Comparison of ENCODE assay signal across 13 mouse cellular contexts in genomic region chr13:53471411-53471810, GRCm38 (mm10). TPM values are rescaled to one million over a fixed set of nuclear protein-coding genes. Genes with fewer than 3 reads are reported as not detected.
DNase-seq lines count a peak whose midpoint lies in the region; ATAC-seq and TF ChIP-seq lines count a peak whose summit lies in the region.
"Had no signal": no experiment of that assay in that cellular context is flagged by ENCODE, and none has a peak within 500 bp of the region (broad histone marks: within the 10 kb centered on the region; RNA-seq: fewer than 3 reads in every experiment).

No protein-coding gene starts in this region.

- no peak overlapping the region for H3K4me2 ChIP-seq in forebrain, embryonic 12.5 days
- no peak overlapping the region for H3K4me2 ChIP-seq in forebrain, postnatal 0 days (ENCODE audit: low read depth)
- H3K4me2 ChIP-seq in lung, embryonic 14.5 days, result peak overlapping the region; percentile 96
- H3K4me2 ChIP-seq in hindbrain, embryonic 15.5 days, result peak overlapping the region; percentile 30
- H3K4me2 ChIP-seq in neural tube, embryonic 14.5 days (ENCODE audit: low read depth, low read length), result peak overlapping the region; percentile 60

- DNase-seq in forebrain, postnatal 0 days, result no peak
- DNase-seq in lung, embryonic 14.5 days, result no peak
- DNase-seq in lung, adult 18-20 months, result no peak
- DNase-seq in right cerebral cortex, postnatal 10 days (ENCODE audit: low spot score in 2 of 2), result no peak
- no peak for DNase-seq in cerebellum, adult 11-12 months
- DNase-seq: cerebellum, adult 9-10 months; kidney, adult 18-20 months; lung, adult 2 months had no signal

- no peaks in the 10 kb centered on the region for H3K9me3 ChIP-seq in forebrain, embryonic 12.5 days
- H3K9me3 ChIP-seq in forebrain, postnatal 0 days (ENCODE audit: low read length), result no peaks in the 10 kb centered on the region
- no peaks in the 10 kb centered on the region for H3K9me3 ChIP-seq in lung, embryonic 14.5 days (ENCODE audit: low read depth, low read length)
- H3K9me3 ChIP-seq in hindbrain, embryonic 15.5 days, result no peaks in the 10 kb centered on the region
- no peaks in the 10 kb centered on the region for H3K9me3 ChIP-seq in neural tube, embryonic 14.5 days (ENCODE audit: control insufficient read depth, low read length)

- 4% methylated on average over 6 of the region's 6 CpGs for WGBS in forebrain, embryonic 12.5 days
- WGBS in forebrain, postnatal 0 days, result 11% methylated on average over 6 of the region's 6 CpGs
- 16% methylated on average over 6 of the region's 6 CpGs for WGBS in lung, embryonic 14.5 days
- WGBS in hindbrain, embryonic 15.5 days, result 5% methylated on average over 6 of the region's 6 CpGs
- 7% methylated on average over 6 of the region's 6 CpGs for WGBS in neural tube, embryonic 14.5 days

- peak overlapping the region; percentile 48 for H3K4me3 ChIP-seq in forebrain, embryonic 12.5 days (replicated peaks)
- no peak overlapping the region for H3K4me3 ChIP-seq in forebrain, postnatal 0 days (ENCODE audit: low read depth, low read length)
- H3K4me3 ChIP-seq in lung, embryonic 14.5 days (ENCODE audit: low read depth, low read length), result peak overlapping the region; percentile 8; the same call in 1 of the 2 replicates
- peak overlapping the region; percentile 37 for H3K4me3 ChIP-seq in hindbrain, embryonic 15.5 days
- peak overlapping the region; percentile 35; the same call in 1 of the 2 replicates for H3K4me3 ChIP-seq in neural tube, embryonic 14.5 days (ENCODE audit: low read depth, low read length)
- H3K4me3 ChIP-seq: myocyte had no signal

- ATAC-seq in forebrain, embryonic 12.5 days (ENCODE audit: low FRiP score), result no peak
- ATAC-seq in forebrain, postnatal 0 days, result no peak
- no peak for ATAC-seq in lung, embryonic 14.5 days (ENCODE audit: insufficient read depth)
- ATAC-seq in hindbrain, embryonic 15.5 days (ENCODE audit: low FRiP score, low read depth), result no peak
- no peak for ATAC-seq in neural tube, embryonic 14.5 days (ENCODE audit: low read depth)

- H3K4me1 ChIP-seq in forebrain, embryonic 12.5 days, result peaks cover 28% of the 10 kb centered on the region
- H3K4me1 ChIP-seq in forebrain, postnatal 0 days (ENCODE audit: insufficient read depth), result no peaks in the 10 kb centered on the region
- H3K4me1 ChIP-seq in lung, embryonic 14.5 days (ENCODE audit: insufficient read depth), result no peaks in the 10 kb centered on the region
- H3K4me1 ChIP-seq in hindbrain, embryonic 15.5 days (replicated peaks), result peaks cover 27% of the 10 kb centered on the region
- H3K4me1 ChIP-seq in neural tube, embryonic 14.5 days (ENCODE audit: control insufficient read depth, insufficient read depth, low read length), result peaks cover 13% of the 10 kb centered on the region

- H3K27ac ChIP-seq in forebrain, embryonic 12.5 days, result no peak overlapping the region
- H3K27ac ChIP-seq in forebrain, postnatal 0 days (ENCODE audit: low read depth, low read length), result no peak overlapping the region
- no peak overlapping the region for H3K27ac ChIP-seq in lung, embryonic 14.5 days (ENCODE audit: low read depth)
- H3K27ac ChIP-seq in hindbrain, embryonic 15.5 days (replicated peaks), result no peak overlapping the region
- H3K27ac ChIP-seq in neural tube, embryonic 14.5 days (ENCODE audit: low read depth, low read length), result no peak overlapping the region

- no peaks in the 10 kb centered on the region for H3K36me3 ChIP-seq in forebrain, embryonic 12.5 days (replicated peaks)
- H3K36me3 ChIP-seq in forebrain, postnatal 0 days (ENCODE audit: insufficient read depth), result no peaks in the 10 kb centered on the region
- no peaks in the 10 kb centered on the region for H3K36me3 ChIP-seq in lung, embryonic 14.5 days (ENCODE audit: insufficient read depth)
- no peaks in the 10 kb centered on the region for H3K36me3 ChIP-seq in hindbrain, embryonic 15.5 days
- H3K36me3 ChIP-seq in neural tube, embryonic 14.5 days (ENCODE audit: control insufficient read depth, insufficient read depth, low read length), result no peaks in the 10 kb centered on the region

- no peak for TF ChIP-seq CTCF in forebrain, postnatal 0 days (IDR thresholded peaks at IDR 0.05; ENCODE audit: low read depth)
- no peak for TF ChIP-seq CTCF in lung, embryonic 14.5 days (IDR thresholded peaks at IDR 0.05; ENCODE audit: low read depth)

- H3K9ac ChIP-seq in forebrain, embryonic 12.5 days, result no peak overlapping the region
- H3K9ac ChIP-seq in forebrain, postnatal 0 days, result no peak overlapping the region
- H3K9ac ChIP-seq in lung, embryonic 14.5 days, result no peak overlapping the region
- H3K9ac ChIP-seq in hindbrain, embryonic 15.5 days, result no peak overlapping the region
- H3K9ac ChIP-seq in neural tube, embryonic 14.5 days (replicated peaks; ENCODE audit: low read depth, low read length), result no peak overlapping the region

- H3K27me3 ChIP-seq in forebrain, embryonic 12.5 days, result peaks cover 94% of the 10 kb centered on the region
- H3K27me3 ChIP-seq in forebrain, postnatal 0 days (ENCODE audit: insufficient read depth, low read length), result peaks cover 82% of the 10 kb centered on the region
- peaks cover 99% of the 10 kb centered on the region for H3K27me3 ChIP-seq in lung, embryonic 14.5 days (ENCODE audit: insufficient read depth, low read length)
- H3K27me3 ChIP-seq in hindbrain, embryonic 15.5 days, result peaks cover 84% of the 10 kb centered on the region
- H3K27me3 ChIP-seq in neural tube, embryonic 14.5 days (ENCODE audit: control insufficient read depth, insufficient read depth, low read length), result peaks cover 51% of the 10 kb centered on the region

RNA-seq across cellular contexts. Expression of gene Msx2, which starts 1.5 kb away (rescaled TPM):
- 9.8 and 19.6 TPM in 2 replicates for polyA plus RNA-seq in forebrain, embryonic 12.5 days (2016; fragmentation: Nextera tagmentation; extraction: Ambion mirVana)
- 0.31 and 0.71 TPM in 2 replicates for total RNA-seq in forebrain, postnatal 0 days (2014; rRNA removed)
- polyA plus RNA-seq in forebrain, postnatal 0 days (2015; fragmentation: Nextera tagmentation; extraction: Ambion mirVana), result 0.54 and 0.71 TPM in 2 replicates
- polyA plus RNA-seq in lung, embryonic 14.5 days (2014; fragmentation: Nextera tagmentation; extraction: Ambion mirVana), result 0.61 and 0.78 TPM in 2 replicates
- 2.3 and 3.1 TPM in 2 replicates for polyA plus RNA-seq in hindbrain, embryonic 15.5 days (2015; fragmentation: Nextera tagmentation; extraction: Ambion mirVana)
- polyA plus RNA-seq in neural tube, embryonic 14.5 days (2014; fragmentation: Nextera tagmentation; extraction: Ambion mirVana), result 0.44 and 0.76 TPM in 2 replicates
- polyA plus RNA-seq: lung, adult 2 months; small intestine, adult 2 months had no signal

Comparison
In these comparisons a context has a peak if more than half of its experiments do, and no peak if none do; other contexts are left out.
1. H3K4me2 ChIP-seq: peak in lung, embryonic 14.5 days (single experiment), hindbrain, embryonic 15.5 days (single experiment) and neural tube, embryonic 14.5 days (single experiment); none in forebrain, embryonic 12.5 days (single experiment) and forebrain, postnatal 0 days (single experiment).